Mouse (Mus musculus): ENCODE data around the gene Tmem50a.

Gene Tmem50a

GRCm38 (mm10) chr4:134923258-134924018 is 8.6 kb upstream of the Tmem50a start, which contains the start of gene Rsrp1:
Gene Rsrp1 (plus strand): TSS chr4:134923592.
- in situ Hi-C loops (cut with MboI, MseI): loop anchor here in 1 of 2 experiments (25.0 kb wide), 1 partner anchor 1236 kb away; no protein-coding TSS in a partner anchor

- in situ Hi-C loops (cut with MboI, MseI): loop anchor here in 1 of 2 experiments (25.0 kb wide), 1 partner anchor 1236 kb away; no protein-coding TSS in a partner anchor
Observed at GRCm38 (mm10) chr4:134922925-134923244, 8.1 kb upstream of the Tmem50a start.

DNA sequence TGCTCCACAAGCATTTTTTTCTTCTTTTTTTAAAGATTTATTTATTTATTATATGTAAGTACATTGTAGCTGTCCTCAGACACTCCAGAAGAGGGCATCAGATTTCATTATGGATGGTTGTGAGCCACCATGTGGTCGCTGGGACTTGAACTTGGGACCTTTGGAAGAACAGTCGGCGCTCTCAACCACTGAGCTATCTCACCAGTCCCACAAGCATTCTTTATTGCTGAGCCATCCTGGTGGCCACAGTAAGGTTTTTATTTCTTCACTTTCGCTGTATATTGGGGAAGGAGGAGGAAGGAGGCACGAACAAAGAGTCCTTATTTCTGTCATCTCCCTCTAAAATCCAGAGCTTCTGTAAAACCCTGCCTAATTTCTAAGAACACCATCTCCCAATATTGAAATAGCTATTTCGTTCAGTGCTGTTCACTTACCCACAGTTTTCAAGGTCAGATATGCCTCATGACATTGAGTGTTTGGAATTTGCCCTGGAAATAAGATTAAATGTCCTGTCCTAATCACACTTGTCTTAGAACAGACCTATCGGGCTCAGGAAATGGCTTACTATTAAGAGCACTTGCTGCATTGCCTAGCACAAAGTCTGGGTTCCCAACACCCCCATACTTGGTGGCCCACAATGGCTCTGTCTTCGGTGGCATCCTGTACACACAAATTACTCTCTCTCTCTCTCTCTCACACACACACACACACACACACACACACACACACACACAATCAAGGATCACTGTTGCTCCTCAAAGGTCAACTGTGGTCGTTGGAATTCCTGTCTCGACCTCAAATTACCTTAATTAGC is 7.5 kb upstream of the Tmem50a start:
- in situ Hi-C loops (cut with MboI, MseI): loop anchor here in 1 of 2 experiments (25.0 kb wide), 1 partner anchor 1235 kb away; no protein-coding TSS in a partner anchor

DNA sequence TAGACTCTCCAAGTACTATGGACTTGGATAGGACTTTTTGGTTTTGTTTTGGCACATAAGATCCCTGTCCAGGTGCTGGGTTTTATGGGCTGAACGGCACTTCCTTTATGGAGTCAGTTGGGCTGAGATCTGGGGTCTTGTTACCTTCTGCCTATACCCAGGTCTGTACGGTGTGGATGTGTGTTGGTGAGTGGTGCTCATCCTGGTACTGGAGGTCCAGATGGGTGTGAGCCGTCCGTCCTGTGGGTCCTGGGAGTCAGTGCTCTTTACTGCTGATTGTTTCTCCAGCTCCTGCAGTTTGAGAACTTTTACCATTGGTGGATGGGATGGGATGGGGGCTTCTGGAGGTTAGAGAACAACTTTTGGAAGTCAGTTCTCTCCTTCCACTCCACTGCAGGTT is 6.9 kb upstream of the Tmem50a start:
- in situ Hi-C loops (cut with MboI, MseI): loop anchor here in 1 of 2 experiments (25.0 kb wide), 1 partner anchor 1234 kb away; no protein-coding TSS in a partner anchor

DNA sequence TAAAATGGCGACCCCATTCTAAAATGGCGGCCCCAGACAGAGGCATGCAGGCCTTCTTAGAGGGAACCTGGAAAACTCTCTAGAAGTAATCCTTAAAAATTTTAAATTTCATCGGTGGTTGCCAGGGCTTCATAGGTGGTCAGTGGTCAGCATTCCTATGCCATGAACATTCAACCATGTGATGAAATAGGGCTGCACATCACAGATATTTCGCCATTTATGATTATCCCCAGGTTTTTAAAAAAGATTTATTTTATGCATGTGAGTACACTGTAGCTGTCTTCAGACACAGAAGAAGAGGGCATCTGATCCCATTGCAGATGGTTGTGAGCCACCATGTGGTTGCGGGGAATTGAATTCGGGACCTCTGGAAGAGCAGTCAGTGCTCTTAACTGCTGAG is 5.8 kb upstream of the Tmem50a start:
- in situ Hi-C loops (cut with MboI, MseI): loop anchor here in 1 of 2 experiments (25.0 kb wide), 1 partner anchor 1233 kb away; no protein-coding TSS in a partner anchor

- in situ Hi-C loops (cut with MboI, MseI): loop anchor here in 1 of 2 experiments (25.0 kb wide), 1 partner anchor 1233 kb away; no protein-coding TSS in a partner anchor
Observed at GRCm38 (mm10) chr4:134919733-134920540, 5.1 kb upstream of the Tmem50a start.

- in situ Hi-C loops (cut with MboI, MseI): loop anchor here in 1 of 2 experiments (25.0 kb wide), 1 partner anchor 1231 kb away; no protein-coding TSS in a partner anchor
Observed at GRCm38 (mm10) chr4:134918381-134918780, 3.6 kb upstream of the Tmem50a start.

DNA sequence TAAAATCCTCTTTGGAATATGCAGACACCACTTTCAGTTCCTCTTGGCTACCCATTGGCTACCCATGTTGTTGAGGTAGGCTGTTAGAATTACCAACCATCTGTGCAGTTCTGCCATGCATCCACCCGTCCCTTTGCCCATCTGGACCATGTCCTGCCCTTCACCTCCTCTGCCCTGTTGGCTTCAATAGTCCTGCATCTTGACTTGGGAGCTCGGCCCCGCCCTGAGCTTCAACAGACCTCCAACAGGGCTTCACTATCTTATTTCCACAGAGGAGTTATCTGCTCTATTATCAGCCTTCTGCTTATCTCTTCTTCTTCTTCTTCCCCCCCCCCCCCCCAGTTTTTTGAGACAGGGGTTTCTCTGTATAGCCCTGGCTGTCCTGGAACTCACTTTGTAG is 2.4 kb upstream of the Tmem50a start:
- in situ Hi-C loops (cut with MboI, MseI): loop anchor here in 1 of 2 experiments (25.0 kb wide), 1 partner anchor 1230 kb away; no protein-coding TSS in a partner anchor

GRCm38 (mm10) chr4:134915223-134916050 is 613 bp upstream of the Tmem50a start:
- in situ Hi-C loops (cut with MboI, MseI): loop anchor here in 1 of 2 experiments (25.0 kb wide), 1 partner anchor 1228 kb away; no protein-coding TSS in a partner anchor

DNA sequence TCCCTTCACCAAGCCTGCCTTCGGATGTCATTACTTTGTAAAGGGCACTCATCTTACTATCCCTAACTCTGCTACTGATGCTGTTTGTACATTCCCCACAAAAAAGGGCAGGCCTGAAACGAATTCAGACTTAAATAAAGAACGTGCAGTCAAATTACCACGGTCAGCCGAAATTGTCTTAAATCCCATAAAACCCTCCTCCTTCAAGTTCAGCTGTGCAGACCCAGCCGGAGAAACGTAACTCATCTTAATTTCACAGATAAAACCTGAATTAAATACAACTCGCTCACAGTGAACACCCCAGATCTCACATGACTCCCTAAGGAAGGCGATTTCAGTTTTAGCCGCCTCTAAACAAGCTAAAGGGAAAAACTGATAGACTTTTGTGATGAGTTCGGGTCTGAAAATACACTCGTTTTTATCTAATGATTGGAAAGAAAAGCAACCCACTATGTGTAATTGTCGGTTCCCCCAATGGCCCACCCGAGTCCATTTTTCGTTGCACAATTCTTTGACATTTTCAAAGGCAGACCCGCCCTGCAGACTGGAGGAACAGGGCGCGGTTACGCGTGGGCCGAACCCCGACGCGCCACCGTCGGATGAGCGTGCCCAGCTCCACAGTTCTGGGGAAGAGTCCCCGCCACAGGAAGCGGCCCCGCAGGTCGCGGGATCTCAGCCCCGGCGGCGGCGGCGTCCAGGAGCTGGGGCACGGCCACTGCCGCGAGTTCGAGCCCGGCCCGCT is 531 bp downstream of the Tmem50a start:
- in situ Hi-C loops (cut with MboI, MseI): loop anchor here in 1 of 2 experiments (25.0 kb wide), 1 partner anchor 1227 kb away; no protein-coding TSS in a partner anchor

GRCm38 (mm10) chr4:134913413-134913812 is 1.4 kb downstream of the Tmem50a start:
- in situ Hi-C loops (cut with MboI, MseI): loop anchor here in 1 of 2 experiments (25.0 kb wide), 1 partner anchor 1226 kb away; no protein-coding TSS in a partner anchor

- in situ Hi-C loops (cut with MboI, MseI): loop anchor here in 1 of 2 experiments (25.0 kb wide), 1 partner anchor 1224 kb away; no protein-coding TSS in a partner anchor
Observed at GRCm38 (mm10) chr4:134911406-134911805, 3.4 kb downstream of the Tmem50a start.

DNA sequence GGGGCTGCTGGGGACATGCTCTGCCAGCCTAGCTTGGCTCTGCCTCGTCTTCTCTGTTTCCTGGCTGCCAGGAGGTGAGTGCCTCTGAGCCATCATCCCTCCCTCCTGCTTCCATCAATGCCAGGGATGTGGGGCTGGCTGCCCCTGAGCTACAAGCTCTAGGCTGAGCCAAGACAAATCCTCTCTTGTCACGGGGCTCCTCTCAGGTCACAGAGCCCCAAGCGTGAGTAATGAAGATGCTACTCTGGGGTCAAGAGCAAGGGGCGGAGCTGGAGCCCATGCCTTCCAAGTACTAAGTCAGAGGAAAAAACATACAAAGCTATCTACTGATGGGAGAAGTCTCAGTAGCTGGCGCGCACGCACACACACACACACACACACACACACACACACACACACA is 11.8 kb downstream of the Tmem50a start:
- in situ Hi-C loops (cut with MboI, MseI): loop anchor here in 1 of 2 experiments (25.0 kb wide), 1 partner anchor 1216 kb away; no protein-coding TSS in a partner anchor

DNA sequence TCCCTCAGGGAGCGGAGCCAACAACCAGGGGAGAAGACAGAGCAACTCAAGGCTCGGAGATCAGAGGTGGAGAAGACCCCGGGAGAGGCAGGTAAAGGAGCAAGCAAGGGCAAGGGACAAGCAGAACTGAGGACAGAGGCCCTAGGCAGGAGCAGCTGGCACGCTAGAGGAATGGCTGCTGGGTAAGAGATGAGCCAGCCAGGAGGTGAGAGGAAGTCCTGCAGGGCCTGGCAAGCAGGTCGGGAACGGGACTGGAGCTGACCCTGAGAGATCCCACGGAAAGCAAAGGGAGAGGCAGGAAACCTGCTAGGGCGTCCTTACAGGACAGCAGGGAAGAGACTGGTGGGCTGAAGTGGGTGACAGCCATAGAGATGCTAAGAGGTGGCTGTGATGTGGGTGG is 13.7 kb downstream of the Tmem50a start:
- in situ Hi-C loops (cut with MboI, MseI): loop anchor here in 1 of 2 experiments (25.0 kb wide), 1 partner anchor 1214 kb away; no protein-coding TSS in a partner anchor

DNA sequence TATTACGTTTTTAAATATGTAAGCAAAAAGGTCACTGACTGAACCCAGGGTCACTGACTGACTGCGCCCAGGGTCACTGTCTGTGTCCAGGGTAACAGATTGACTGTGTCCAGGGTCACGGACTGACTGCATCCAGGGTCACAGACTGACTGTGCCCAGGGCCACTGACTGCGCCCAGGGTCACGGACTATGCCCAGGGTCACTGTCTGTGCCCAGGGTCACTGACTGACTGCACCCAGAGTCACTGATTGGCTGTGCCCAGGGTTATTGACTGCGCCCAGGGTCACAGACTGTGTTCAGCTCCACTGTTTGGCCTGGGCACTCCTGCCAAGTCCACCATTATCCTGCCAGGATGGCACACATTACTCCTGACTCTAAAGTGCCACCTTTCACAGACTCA is 17.6 kb downstream of the Tmem50a start:
- in situ Hi-C loops (cut with MboI, MseI): no loop called here

GRCm38 (mm10) chr4:134892096-134892495 is 22.7 kb downstream of the Tmem50a start:
- in situ Hi-C loops (cut with MboI, MseI): no loop called here

GRCm38 (mm10) chr4:134884364-134884763 is 30.5 kb downstream of the Tmem50a start:
- in situ Hi-C loops (cut with MboI, MseI): loop anchor here (5.0 kb wide), 2 partner anchors 92 to 342 kb away; no protein-coding TSS in a partner anchor

DNA sequence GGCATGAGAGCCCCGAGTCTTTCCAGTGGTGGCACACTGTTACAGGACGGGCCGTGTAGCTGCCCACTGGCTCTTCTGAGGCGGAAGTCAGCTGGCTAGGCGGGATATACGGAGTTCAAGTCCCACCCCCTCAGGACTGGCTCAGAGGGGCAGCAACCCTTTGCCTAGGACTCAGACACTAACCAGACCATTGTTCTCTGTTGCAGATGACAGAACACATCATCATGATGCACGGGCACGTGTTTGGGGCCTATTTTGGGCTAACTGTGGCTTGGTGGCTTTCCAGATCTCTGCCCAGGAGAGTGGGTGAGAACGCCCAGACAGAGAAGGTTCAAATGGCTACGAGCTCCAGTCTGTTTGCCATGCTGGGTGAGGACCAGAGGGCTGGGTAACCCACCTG is 31.0 kb downstream of the Tmem50a start:
- in situ Hi-C loops (cut with MboI, MseI): loop anchor here (5.0 kb wide), 2 partner anchors 92 to 342 kb away; no protein-coding TSS in a partner anchor

DNA sequence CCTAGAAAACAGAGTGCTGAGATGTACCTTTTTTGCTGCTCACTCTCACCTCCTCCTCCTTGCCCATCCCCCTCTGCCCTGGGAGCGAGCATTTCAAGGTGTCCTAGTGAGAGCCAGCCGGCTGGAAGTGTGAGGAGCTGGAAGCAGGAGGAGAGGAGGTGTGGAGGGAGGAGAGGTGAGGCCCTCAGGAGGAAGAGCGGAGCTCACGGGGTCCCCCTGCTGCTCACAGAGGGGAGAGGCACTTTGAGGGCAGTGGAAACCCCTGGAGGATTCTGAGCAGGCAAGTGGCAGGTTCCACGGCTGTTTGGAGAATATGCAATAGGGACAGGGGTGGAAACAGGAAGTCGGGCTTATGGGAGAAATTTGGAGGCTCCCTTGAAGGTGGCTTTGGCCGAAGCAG is 31.6 kb downstream of the Tmem50a start:
- in situ Hi-C loops (cut with MboI, MseI): loop anchor here (5.0 kb wide), 2 partner anchors 91 to 341 kb away; no protein-coding TSS in a partner anchor
